Mouse (Mus musculus) heart, embryonic 12.5 days (tissue): ENCODE data around the gene Fam160b1. TPM values are rescaled to one million over a fixed set of nuclear protein-coding genes. Genes with fewer than 3 reads are reported as not detected.

Source experiments
- ATAC-seq: fragments of 200-750 bp; cut with Nextera tagmentation; 2 replicates; pipeline ENCODE4 v1.8.0; 2017; ENCODE audit warnings: moderate TSS enrichment, moderate library complexity; ENCODE audit not compliant: insufficient number of reproducible peaks, low FRiP score
- H3K27ac ChIP-seq: fragments of 300-500 bp; sonication (generic); 2 replicates; pipeline ENCODE4 v1.5.1; 2016; ENCODE audit warnings: mild to moderate bottlenecking, moderate library complexity; ENCODE audit not compliant: poor library complexity, severe bottlenecking
- H3K27me3 ChIP-seq: fragments of 300-500 bp; sonication (generic); replicated peaks from 2 replicates; pipeline ENCODE4 v1.6.1; 2016; ENCODE audit warnings: mild to moderate bottlenecking, moderate library complexity
- H3K36me3 ChIP-seq: fragments of 300-500 bp; sonication (generic); 2 replicates; pipeline ENCODE4 v1.6.1; 2016; ENCODE audit warnings: mild to moderate bottlenecking, moderate library complexity
- H3K4me1 ChIP-seq: fragments of 300-500 bp; sonication (generic); replicated peaks from 2 replicates; pipeline ENCODE4 v1.6.1; 2016; ENCODE audit warnings: mild to moderate bottlenecking
- H3K4me2 ChIP-seq: fragments of 300-500 bp; sonication (generic); 2 replicates; pipeline ENCODE4 v1.6.1; 2016; ENCODE audit warnings: mild to moderate bottlenecking, moderate library complexity
- H3K4me3 ChIP-seq: fragments of 300-500 bp; sonication (generic); 2 replicates; pipeline ENCODE4 v1.5.1; 2016; ENCODE audit warnings: mild to moderate bottlenecking
- H3K9ac ChIP-seq: fragments of 300-500 bp; sonication (generic); 2 replicates; pipeline ENCODE4 v1.6.1; 2016; ENCODE audit warnings: mild to moderate bottlenecking, moderate library complexity
- H3K9me3 ChIP-seq: fragments of 300-500 bp; sonication (generic); replicated peaks from 2 replicates; pipeline ENCODE4 v1.6.1; 2016; ENCODE audit warnings: mild to moderate bottlenecking, moderate library complexity
- WGBS: fragments of 180-500 bp; shearing (Covaris S2); methylation state at CpG from one replicate; pipeline ENCODE4 v1.1.7; 2016; 5-methylcytosine and 5-hydroxymethylcytosine counted together
- polyA plus RNA-seq: library from polyadenylated mRNA; unstranded; fragments of >200 nt; fragmentation: Nextera tagmentation; extraction: Ambion mirVana; gene quantifications from 2 replicates; pipeline ENCODE4 v1.2.1, GENCODE M21; 2016

Fam160b1 gene
- polyA plus RNA-seq, 1 experiment from 2014 or later, result 15.4 TPM

GRCm38 (mm10) chr19:57367201-57367600 is 6.7 kb downstream of the Fam160b1 start:
- peaks cover 64% of the 10 kb centered on the region for H3K4me1 ChIP-seq
- ATAC-seq, result no peak
- 48% methylated on average over 4 of the region's 4 CpGs for WGBS
- H3K27me3 ChIP-seq, result no peaks in the 10 kb centered on the region
- no peak overlapping the region for H3K4me3 ChIP-seq
- no peaks in the 10 kb centered on the region for H3K9me3 ChIP-seq
- H3K36me3 ChIP-seq, result peaks cover 34% of the 10 kb centered on the region
- H3K9ac ChIP-seq, result no peak overlapping the region
- no peak overlapping the region for H3K4me2 ChIP-seq
- peak overlapping the region; percentile 67 for H3K27ac ChIP-seq

- H3K36me3 ChIP-seq, result peaks cover 41% of the 10 kb centered on the region
- 62% methylated on average over 11 of the region's 11 CpGs for WGBS
- H3K4me1 ChIP-seq, result peaks cover 58% of the 10 kb centered on the region
- no peak overlapping the region for H3K4me2 ChIP-seq
- H3K9ac ChIP-seq, result no peak overlapping the region
- no peak overlapping the region for H3K4me3 ChIP-seq
- peak overlapping the region; percentile 67 for H3K27ac ChIP-seq
- no peak for ATAC-seq
- H3K27me3 ChIP-seq, result no peaks in the 10 kb centered on the region
- H3K9me3 ChIP-seq, result no peaks in the 10 kb centered on the region
These were observed 7.4 kb downstream of the Fam160b1 start for GRCm38 (mm10) chr19:57367849-57368387.

- no peak overlapping the region for H3K9ac ChIP-seq
- H3K36me3 ChIP-seq, result peaks cover 91% of the 10 kb centered on the region
- H3K4me2 ChIP-seq, result no peak overlapping the region
- H3K9me3 ChIP-seq, result no peaks in the 10 kb centered on the region
- H3K4me1 ChIP-seq, result peaks cover 12% of the 10 kb centered on the region
- no peak overlapping the region for H3K4me3 ChIP-seq
- ATAC-seq, result no peak
- no peaks in the 10 kb centered on the region for H3K27me3 ChIP-seq
- WGBS, result 75% methylated on average over 8 of the region's 8 CpGs
- no peak overlapping the region for H3K27ac ChIP-seq
These were observed 12.9 kb downstream of the Fam160b1 start for GRCm38 (mm10) chr19:57373276-57373811.

GRCm38 (mm10) chr19:57375161-57375560 is 14.7 kb downstream of the Fam160b1 start:
- Histone ChIP-seq H3K9ac (no peak overlapping the region), H3K36me3 (peaks cover 93% of the 10 kb centered on the region), H3K27ac (no peak overlapping the region), H3K4me1 (peaks cover 6% of the 10 kb centered on the region), H3K9me3 (no peaks in the 10 kb centered on the region), H3K4me2 (no peak overlapping the region), H3K27me3 (no peaks in the 10 kb centered on the region), H3K4me3 (no peak overlapping the region)
- ATAC-seq, result no peak
- 90% methylated on average over 5 of the region's 5 CpGs for WGBS

- Histone ChIP-seq H3K36me3 (peaks cover 94% of the 10 kb centered on the region), H3K4me1 (peaks cover 6% of the 10 kb centered on the region), H3K27me3 (no peaks in the 10 kb centered on the region), H3K9me3 (no peaks in the 10 kb centered on the region), H3K9ac (no peak overlapping the region), H3K27ac (no peak overlapping the region), H3K4me3 (no peak overlapping the region), H3K4me2 (no peak overlapping the region)
- no peak for ATAC-seq
- WGBS, result 88% methylated on average over 11 of the region's 11 CpGs
These were observed 15.3 kb downstream of the Fam160b1 start for GRCm38 (mm10) chr19:57375746-57376145.

GRCm38 (mm10) chr19:57377043-57377703 is 16.7 kb downstream of the Fam160b1 start:
- Histone ChIP-seq H3K9ac (no peak overlapping the region), H3K4me1 (peaks cover 6% of the 10 kb centered on the region), H3K4me2 (no peak overlapping the region), H3K27me3 (no peaks in the 10 kb centered on the region), H3K9me3 (no peaks in the 10 kb centered on the region), H3K27ac (no peak overlapping the region), H3K4me3 (no peak overlapping the region), H3K36me3 (peaks cover 93% of the 10 kb centered on the region)
- 94% methylated on average over 14 of the region's 14 CpGs for WGBS
- ATAC-seq, result no peak

- Histone ChIP-seq H3K27me3 (no peaks in the 10 kb centered on the region), H3K36me3 (peaks cover 85% of the 10 kb centered on the region), H3K9ac (no peak overlapping the region), H3K27ac (no peak overlapping the region), H3K4me3 (no peak overlapping the region), H3K9me3 (no peaks in the 10 kb centered on the region), H3K4me2 (no peak overlapping the region), H3K4me1 (no peaks in the 10 kb centered on the region)
- 91% methylated on average over 17 of the region's 17 CpGs for WGBS
- no peak for ATAC-seq
These were observed 25.8 kb downstream of the Fam160b1 start for GRCm38 (mm10) chr19:57386176-57386693.

- H3K4me3 ChIP-seq, result no peak overlapping the region
- H3K4me2 ChIP-seq, result no peak overlapping the region
- 93% methylated on average over 3 of the region's 3 CpGs for WGBS
- no peak overlapping the region for H3K9ac ChIP-seq
- H3K9me3 ChIP-seq, result no peaks in the 10 kb centered on the region
- peaks cover 17% of the 10 kb centered on the region for H3K4me1 ChIP-seq
- H3K27me3 ChIP-seq, result no peaks in the 10 kb centered on the region
- ATAC-seq, result peak; percentile 45; the same call in 1 of the 2 replicates
- H3K27ac ChIP-seq, result no peak overlapping the region
- peaks cover 36% of the 10 kb centered on the region for H3K36me3 ChIP-seq
These were observed 31.1 kb downstream of the Fam160b1 start for GRCm38 (mm10) chr19:57391545-57391944.

- Histone ChIP-seq H3K9ac (no peak overlapping the region), H3K36me3 (peaks cover 22% of the 10 kb centered on the region), H3K4me3 (no peak overlapping the region), H3K27me3 (no peaks in the 10 kb centered on the region), H3K27ac (no peak overlapping the region), H3K9me3 (no peaks in the 10 kb centered on the region), H3K4me2 (no peak overlapping the region), H3K4me1 (peaks cover 17% of the 10 kb centered on the region)
- no peak for ATAC-seq
- WGBS, result 69% methylated on average over 6 of the region's 6 CpGs
These were observed 33.0 kb downstream of the Fam160b1 start for GRCm38 (mm10) chr19:57393357-57393957.

- no peak overlapping the region for H3K9ac ChIP-seq
- no peaks in the 10 kb centered on the region for H3K9me3 ChIP-seq
- H3K4me2 ChIP-seq, result no peak overlapping the region
- no peaks in the 10 kb centered on the region for H3K36me3 ChIP-seq
- WGBS, result 35% methylated on average over 7 of the region's 7 CpGs
- no peak overlapping the region for H3K4me3 ChIP-seq
- H3K4me1 ChIP-seq, result peaks cover 16% of the 10 kb centered on the region
- no peak overlapping the region for H3K27ac ChIP-seq
- H3K27me3 ChIP-seq, result no peaks in the 10 kb centered on the region
- no peak; the same call in 1 of the 2 replicates for ATAC-seq
These were observed 36.1 kb downstream of the Fam160b1 start for GRCm38 (mm10) chr19:57396609-57397008.

- Histone ChIP-seq H3K27ac (no peak overlapping the region), H3K27me3 (no peaks in the 10 kb centered on the region), H3K9me3 (no peaks in the 10 kb centered on the region), H3K4me3 (no peak overlapping the region), H3K9ac (no peak overlapping the region), H3K36me3 (no peaks in the 10 kb centered on the region), H3K4me1 (no peaks in the 10 kb centered on the region), H3K4me2 (no peak overlapping the region)
- no peak for ATAC-seq
- WGBS, result 66% methylated on average over 6 of the region's 6 CpGs
These were observed 41.9 kb downstream of the Fam160b1 start for GRCm38 (mm10) chr19:57402364-57402763.
